Mouse (Mus musculus) kidney, adult 2 months (tissue): ENCODE measurements around the gene Praf2. TPM values are rescaled to one million over a fixed set of nuclear protein-coding genes. Genes with fewer than 3 reads are reported as not detected.

Source experiments
- DNase-seq: peaks from one replicate; pipeline ENCODE4 v3.0.0; 2021
- H3K27ac ChIP-seq: fragments of 200-500 bp; 2 replicates; pipeline ENCODE4 v1.5.1; 2012; ENCODE audit warnings: low read depth, low read length, control low read depth, inconsistent platforms; ENCODE audit not compliant: insufficient read depth
- H3K27me3 ChIP-seq: fragments of 200-500 bp; replicated peaks from 2 replicates; pipeline ENCODE4 v1.6.1; 2012; ENCODE audit warnings: mild to moderate bottlenecking, moderate library complexity, low read length, inconsistent platforms; ENCODE audit not compliant: control insufficient read depth, insufficient read depth
- H3K36me3 ChIP-seq: fragments of 200-500 bp; 2 replicates; pipeline ENCODE4 v1.6.1; 2012; ENCODE audit warnings: mild to moderate bottlenecking, moderate library complexity, low read length, inconsistent platforms; ENCODE audit not compliant: control insufficient read depth, insufficient read depth
- H3K4me1 ChIP-seq: fragments of 200-500 bp; 2 replicates; pipeline ENCODE4 v1.6.1; 2011; ENCODE audit warnings: low read length; ENCODE audit not compliant: control insufficient read depth, insufficient read depth
- H3K4me3 ChIP-seq: fragments of 200-500 bp; 2 replicates; pipeline ENCODE4 v1.5.1; 2011; ENCODE audit warnings: mild to moderate bottlenecking, low read depth, low read length, control low read depth; ENCODE audit not compliant: insufficient read depth
- CTCF ChIP-seq: fragments of 200-500 bp; conservative IDR thresholded peaks from 2 replicates; pipeline ENCODE4 v1.5.1; 2011; ENCODE audit warnings: low read depth, mild to moderate bottlenecking, control low read depth, low read length, moderate library complexity, mixed read lengths; ENCODE audit not compliant: insufficient read depth, insufficient read length
- POLR2A ChIP-seq: fragments of 200-500 bp; IDR thresholded peaks from one replicate; pipeline ENCODE4 v1.6.1; 2011; ENCODE audit warnings: low read depth, low read length, control low read depth
- WGBS: fragments of 180-500 bp; shearing (Covaris S2); methylation state at CpG from one replicate; pipeline ENCODE4 v1.1.7; 2018; 5-methylcytosine and 5-hydroxymethylcytosine counted together
- polyA plus RNA-seq: library from polyadenylated mRNA; depleted of rRNA; stranded (reverse); fragments of >200 nt; gene quantifications from 2 replicates; pipeline ENCODE4 v1.2.3, GENCODE M21; 2012

Gene Praf2
- polyA plus RNA-seq, 1 experiment: 33.8 TPM

- Histone ChIP-seq H3K4me1 (no peaks in the 10 kb centered on the region), H3K36me3 (no peaks in the 10 kb centered on the region), H3K27me3 (no peaks in the 10 kb centered on the region), H3K27ac (peak overlapping the region; percentile 45; the same call in 1 of the 2 replicates), H3K4me3 (peak overlapping the region; percentile 97)
- under 1% methylated on average over 11 of the region's 11 CpGs for WGBS
- TF ChIP-seq CTCF: no peak
- DNase-seq: no peak
Observed at GRCm38 (mm10) chrX:7722282-7722611, 6.0 kb upstream of the Praf2 start.

- no peak for TF ChIP-seq CTCF
- no peak for TF ChIP-seq POLR2A
- Histone ChIP-seq H3K4me3 (peak overlapping the region; percentile 97), H3K27me3 (no peaks in the 10 kb centered on the region), H3K27ac (no peak overlapping the region), H3K36me3 (no peaks in the 10 kb centered on the region), H3K4me1 (no peaks in the 10 kb centered on the region)
- 6% methylated on average over 4 of the region's 4 CpGs for WGBS
- DNase-seq: no peak
Observed at GRCm38 (mm10) chrX:7722691-7723090, 5.5 kb upstream of the Praf2 start.

GRCm38 (mm10) chrX:7724135-7724534, 4.1 kb upstream of the Praf2 start:
- TF ChIP-seq POLR2A: no peak
- no peak for TF ChIP-seq CTCF
- Histone ChIP-seq H3K36me3 (no peaks in the 10 kb centered on the region), H3K27me3 (no peaks in the 10 kb centered on the region), H3K4me3 (no peak overlapping the region), H3K27ac (no peak overlapping the region), H3K4me1 (0 out of 2 replicates have a peak, but pooled peaks cover 3% of the 10 kb centered on the region)
- no peak for DNase-seq
- 81% methylated on average over 7 of the region's 7 CpGs for WGBS

GRCm38 (mm10) chrX:7725841-7726240, 2.4 kb upstream of the Praf2 start:
- no peak overlapping the region for H3K4me3 ChIP-seq
- no peak overlapping the region for H3K27ac ChIP-seq
- H3K36me3 ChIP-seq: no peaks in the 10 kb centered on the region
- H3K4me1 ChIP-seq: 0 out of 2 replicates have a peak, but pooled peaks cover 3% of the 10 kb centered on the region
- TF ChIP-seq CTCF: no peak
- TF ChIP-seq POLR2A: no peak
- no peak for DNase-seq
- WGBS: 92% methylated on average over 12 of the region's 12 CpGs
- no peaks in the 10 kb centered on the region for H3K27me3 ChIP-seq

- Histone ChIP-seq H3K4me3 (no peak overlapping the region), H3K4me1 (0 out of 2 replicates have a peak, but pooled peaks cover 3% of the 10 kb centered on the region), H3K36me3 (no peaks in the 10 kb centered on the region), H3K27ac (no peak overlapping the region), H3K27me3 (no peaks in the 10 kb centered on the region)
- TF ChIP-seq POLR2A (no peak), CTCF (no peak)
- 86% methylated on average over 13 of the region's 13 CpGs for WGBS
- DNase-seq: no peak
Observed at GRCm38 (mm10) chrX:7727176-7727575, 1.1 kb upstream of the Praf2 start.

GRCm38 (mm10) chrX:7728922-7729265, 655 bp downstream of the Praf2 start:
- Histone ChIP-seq H3K27me3 (no peaks in the 10 kb centered on the region), H3K36me3 (no peaks in the 10 kb centered on the region), H3K27ac (no peak overlapping the region), H3K4me3 (peak overlapping the region; percentile 71), H3K4me1 (0 out of 2 replicates have a peak, but pooled peaks cover 3% of the 10 kb centered on the region)
- DNase-seq: no peak
- TF ChIP-seq CTCF: no peak
- no peak for TF ChIP-seq POLR2A
- 15% methylated on average over 4 of the region's 4 CpGs for WGBS

GRCm38 (mm10) chrX:7733571-7734156, 5.4 kb downstream of the Praf2 start:
- 32% methylated on average over 17 of the region's 26 CpGs for WGBS
- H3K4me1 ChIP-seq: 0 out of 2 replicates have a peak, but pooled peaks cover 3% of the 10 kb centered on the region
- no peaks in the 10 kb centered on the region for H3K36me3 ChIP-seq
- no peaks in the 10 kb centered on the region for H3K27me3 ChIP-seq
- no peak overlapping the region for H3K27ac ChIP-seq
- TF ChIP-seq POLR2A: no peak
- TF ChIP-seq CTCF: peak; percentile 52
- no peak overlapping the region for H3K4me3 ChIP-seq
- DNase-seq: peak; percentile 66
